Mouse (Mus musculus) embryonic facial prominence, embryonic 12.5 days (tissue): Measurements from ENCODE around the gene Angptl8. TPM values are rescaled to one million over a fixed set of nuclear protein-coding genes. Genes with fewer than 3 reads are reported as not detected.

Source experiments
- ATAC-seq: fragments of 200-750 bp; cut with Nextera tagmentation; 2 replicates; pipeline ENCODE4 v1.8.0; 2017; ENCODE audit not compliant: insufficient number of reproducible peaks, insufficient read depth, low FRiP score, low TSS enrichment
- H3K27ac ChIP-seq: fragments of 300-500 bp; sonication (generic); 2 replicates; pipeline ENCODE4 v1.5.1; 2016; ENCODE audit warnings: mild to moderate bottlenecking
- H3K27me3 ChIP-seq: fragments of 300-500 bp; sonication (generic); 2 replicates; pipeline ENCODE4 v1.6.1; 2016; ENCODE audit warnings: mild to moderate bottlenecking, moderate library complexity
- H3K36me3 ChIP-seq: fragments of 300-500 bp; sonication (generic); 2 replicates; pipeline ENCODE4 v1.6.1; 2016; ENCODE audit warnings: mild to moderate bottlenecking
- H3K4me1 ChIP-seq: fragments of 300-500 bp; sonication (generic); 2 replicates; pipeline ENCODE4 v1.6.1; 2016
- H3K4me2 ChIP-seq: fragments of 300-500 bp; sonication (generic); replicated peaks from 2 replicates; pipeline ENCODE4 v1.6.1; 2016; ENCODE audit warnings: mild to moderate bottlenecking, moderate library complexity
- H3K4me3 ChIP-seq: fragments of 300-500 bp; sonication (generic); 2 replicates; pipeline ENCODE4 v1.5.1; 2016; ENCODE audit warnings: mild to moderate bottlenecking
- H3K9ac ChIP-seq: fragments of 300-500 bp; sonication (generic); 2 replicates; pipeline ENCODE4 v1.6.1; 2016; ENCODE audit warnings: mild to moderate bottlenecking, moderate library complexity
- H3K9me3 ChIP-seq: fragments of 300-500 bp; sonication (generic); 2 replicates; pipeline ENCODE4 v1.6.1; 2016; ENCODE audit warnings: mild to moderate bottlenecking, moderate library complexity
- WGBS: fragments of 180-500 bp; shearing (Covaris S2); methylation state at CpG from one replicate; pipeline ENCODE4 v1.1.7; 2016; 5-methylcytosine and 5-hydroxymethylcytosine counted together
- polyA plus RNA-seq: library from polyadenylated mRNA; unstranded; fragments of >200 nt; fragmentation: Nextera tagmentation; extraction: Ambion mirVana; gene quantifications from 2 replicates; pipeline ENCODE4 v1.2.1, GENCODE M21; 2016

Gene Angptl8
- polyA plus RNA-seq, 1 experiment from 2014 or later, result 0.96 TPM

DNA sequence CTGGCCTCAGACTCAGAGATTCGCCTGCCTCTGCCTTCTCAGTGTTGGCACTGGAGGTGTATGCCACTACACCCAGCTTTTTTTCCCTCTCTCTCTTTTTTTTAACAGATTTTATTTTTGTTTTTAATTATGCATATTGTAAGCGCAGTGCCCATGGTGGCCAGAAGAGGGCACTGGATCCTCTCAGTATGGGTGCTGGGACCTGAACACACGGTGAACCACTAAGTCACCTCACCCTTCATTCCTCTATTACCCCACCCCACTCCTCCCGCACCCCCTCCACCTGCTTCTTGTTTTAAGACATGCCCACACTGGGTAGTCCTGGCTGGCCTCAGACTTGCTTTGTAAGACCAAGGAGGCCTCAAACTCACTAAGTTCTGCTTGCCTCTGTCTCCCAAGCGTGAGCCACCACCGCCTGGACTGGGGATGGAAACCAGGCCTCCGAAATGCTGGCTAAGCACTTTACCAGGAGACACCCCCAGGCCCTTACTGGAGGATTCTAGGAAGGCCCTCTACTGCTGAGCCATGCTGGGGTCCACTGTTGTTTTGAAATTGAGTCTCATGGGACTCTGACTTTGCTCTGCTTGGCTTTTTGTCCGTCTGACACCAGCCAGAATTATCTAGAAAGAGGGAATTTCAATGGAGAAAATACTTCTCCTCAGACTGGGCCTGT lies 4.9 kb downstream of the Angptl8 start:
- Histone ChIP-seq H3K4me3 (no peak overlapping the region), H3K4me2 (no peak overlapping the region), H3K9ac (no peak overlapping the region), H3K27ac (no peak overlapping the region), H3K27me3 (no peaks in the 10 kb centered on the region), H3K4me1 (no peaks in the 10 kb centered on the region), H3K36me3 (peaks cover 59% of the 10 kb centered on the region), H3K9me3 (no peaks in the 10 kb centered on the region)
- 59% methylated on average over 8 of the region's 8 CpGs for WGBS
- ATAC-seq, result no peak

- Histone ChIP-seq H3K27me3 (no peaks in the 10 kb centered on the region), H3K9me3 (no peaks in the 10 kb centered on the region), H3K4me2 (no peak overlapping the region), H3K27ac (no peak overlapping the region), H3K36me3 (peaks cover 58% of the 10 kb centered on the region), H3K4me1 (peaks cover 4% of the 10 kb centered on the region), H3K9ac (no peak overlapping the region), H3K4me3 (no peak overlapping the region)
- WGBS, result 91% methylated on average over 6 of the region's 6 CpGs
- no peak for ATAC-seq
Measured at GRCm38 (mm10) chr9:21841340-21841739, 6.0 kb downstream of the Angptl8 start.

- no peak for ATAC-seq
- WGBS, result 46% methylated on average over 5 of the region's 5 CpGs
- Histone ChIP-seq H3K27ac (no peak overlapping the region), H3K27me3 (no peaks in the 10 kb centered on the region), H3K4me2 (no peak overlapping the region), H3K36me3 (peaks cover 49% of the 10 kb centered on the region), H3K9ac (no peak overlapping the region), H3K4me3 (no peak overlapping the region), H3K4me1 (peaks cover 14% of the 10 kb centered on the region), H3K9me3 (no peaks in the 10 kb centered on the region)
Measured at GRCm38 (mm10) chr9:21842391-21842790, 7.1 kb downstream of the Angptl8 start.

- no peak overlapping the region for H3K27ac ChIP-seq
- H3K4me3 ChIP-seq, result no peak overlapping the region
- ATAC-seq, result no peak
- no peak overlapping the region for H3K9ac ChIP-seq
- peaks cover 42% of the 10 kb centered on the region for H3K36me3 ChIP-seq
- WGBS, result 78% methylated on average over 6 of the region's 6 CpGs
- H3K4me1 ChIP-seq, result peaks cover 21% of the 10 kb centered on the region
- no peaks in the 10 kb centered on the region for H3K9me3 ChIP-seq
- H3K27me3 ChIP-seq, result no peaks in the 10 kb centered on the region
- no peak overlapping the region for H3K4me2 ChIP-seq
Measured at GRCm38 (mm10) chr9:21843086-21843485, 7.8 kb downstream of the Angptl8 start.

GRCm38 (mm10) chr9:21845381-21846080 lies 10.2 kb downstream of the Angptl8 start:
- ATAC-seq, result no peak
- Histone ChIP-seq H3K4me1 (peaks cover 29% of the 10 kb centered on the region), H3K27me3 (no peaks in the 10 kb centered on the region), H3K9me3 (no peaks in the 10 kb centered on the region), H3K36me3 (peaks cover 28% of the 10 kb centered on the region), H3K9ac (0 out of 2 replicates have a peak overlapping the region, but pooled peaks have one; percentile 24), H3K4me3 (no peak overlapping the region), H3K27ac (no peak overlapping the region), H3K4me2 (no peak overlapping the region)
- 39% methylated on average over 14 of the region's 14 CpGs for WGBS

DNA sequence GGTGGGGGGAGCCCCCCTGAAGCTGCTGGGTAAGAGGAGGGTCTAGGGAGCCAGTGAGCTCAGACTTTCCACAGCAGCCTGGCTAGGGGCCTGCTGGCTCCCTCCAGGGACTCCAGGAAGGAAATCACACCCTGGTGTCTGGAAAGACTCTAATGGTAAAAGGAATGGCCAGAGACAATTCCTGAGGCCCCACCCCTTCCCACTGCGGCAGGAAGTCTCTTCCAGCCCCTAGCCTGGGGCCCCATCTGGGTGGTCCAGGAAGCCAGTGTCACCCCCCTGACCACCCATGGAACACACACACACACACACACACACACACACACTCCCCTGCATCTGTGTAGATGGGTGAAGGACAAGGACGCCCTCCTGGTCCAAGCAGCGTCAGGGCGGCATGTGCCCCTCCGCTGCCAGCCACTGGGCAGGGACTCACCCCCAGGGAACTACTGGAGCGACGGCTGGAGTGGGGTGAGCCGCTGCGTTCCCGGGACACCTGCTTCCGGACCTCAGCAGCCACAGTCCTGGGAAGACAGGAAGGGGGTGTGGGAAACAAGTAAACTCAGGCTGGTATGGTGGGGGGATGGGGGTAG lies 11.5 kb downstream of the Angptl8 start:
- Histone ChIP-seq H3K27me3 (no peaks in the 10 kb centered on the region), H3K9ac (peak overlapping the region; percentile 38), H3K9me3 (no peaks in the 10 kb centered on the region), H3K4me3 (peak overlapping the region; percentile 13; the same call in 1 of the 2 replicates), H3K4me2 (peak overlapping the region; percentile 39), H3K4me1 (peaks cover 36% of the 10 kb centered on the region), H3K27ac (peak overlapping the region; percentile 84), H3K36me3 (peaks cover 28% of the 10 kb centered on the region)
- WGBS, result 3% methylated on average over 11 of the region's 11 CpGs
- 0 out of 2 replicates have a peak, but pooled peaks have one; percentile 42 for ATAC-seq

- Histone ChIP-seq H3K9me3 (no peaks in the 10 kb centered on the region), H3K27me3 (no peaks in the 10 kb centered on the region), H3K9ac (peak overlapping the region; percentile 38), H3K4me2 (peak overlapping the region; percentile 39), H3K4me3 (no peak overlapping the region), H3K27ac (peak overlapping the region; percentile 84), H3K36me3 (peaks cover 25% of the 10 kb centered on the region), H3K4me1 (peaks cover 40% of the 10 kb centered on the region)
- 23% methylated on average over 3 of the region's 3 CpGs for WGBS
- ATAC-seq, result no peak
Measured at GRCm38 (mm10) chr9:21847425-21847824, 12.1 kb downstream of the Angptl8 start.

GRCm38 (mm10) chr9:21847926-21848325 lies 12.6 kb downstream of the Angptl8 start:
- H3K4me2 ChIP-seq, result peak overlapping the region; percentile 39
- H3K9ac ChIP-seq, result peak overlapping the region; percentile 38; the same call in 1 of the 2 replicates
- H3K4me1 ChIP-seq, result peaks cover 40% of the 10 kb centered on the region
- no peak for ATAC-seq
- no peaks in the 10 kb centered on the region for H3K27me3 ChIP-seq
- no peaks in the 10 kb centered on the region for H3K9me3 ChIP-seq
- 22% methylated on average over 10 of the region's 10 CpGs for WGBS
- no peak overlapping the region for H3K4me3 ChIP-seq
- H3K27ac ChIP-seq, result peak overlapping the region; percentile 84
- H3K36me3 ChIP-seq, result peaks cover 20% of the 10 kb centered on the region; the same call in 1 of the 2 replicates

- Histone ChIP-seq H3K9ac (no peak overlapping the region), H3K9me3 (no peaks in the 10 kb centered on the region), H3K27me3 (no peaks in the 10 kb centered on the region), H3K36me3 (peaks cover 8% of the 10 kb centered on the region; the same call in 1 of the 2 replicates), H3K4me3 (no peak overlapping the region), H3K4me1 (peaks cover 40% of the 10 kb centered on the region), H3K27ac (no peak overlapping the region), H3K4me2 (no peak overlapping the region)
- 54% methylated on average over 7 of the region's 7 CpGs for WGBS
- no peak for ATAC-seq
Measured at GRCm38 (mm10) chr9:21849691-21850677, 14.7 kb downstream of the Angptl8 start.

DNA sequence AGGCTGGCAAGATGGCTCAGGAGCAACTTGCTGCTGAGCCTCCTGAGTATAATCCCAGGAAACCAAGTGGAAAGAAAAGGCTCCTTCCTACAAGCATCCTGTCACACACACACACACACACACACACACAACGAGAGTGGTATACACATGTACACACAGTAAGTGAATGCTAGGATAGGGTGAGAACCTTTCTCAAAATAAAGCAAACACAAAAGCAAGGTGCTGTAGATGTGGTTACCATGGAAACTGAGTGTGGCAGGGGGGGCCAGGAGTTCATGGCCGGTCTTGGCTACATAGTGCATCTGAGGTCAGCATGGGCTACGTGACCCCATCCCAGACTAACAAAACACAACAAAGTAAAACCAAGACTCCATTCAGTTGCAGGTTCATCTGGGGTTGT lies 15.8 kb downstream of the Angptl8 start:
- no peak for ATAC-seq
- WGBS, result 69% methylated on average over 3 of the region's 3 CpGs
- H3K36me3 ChIP-seq, result no peaks in the 10 kb centered on the region
- no peak overlapping the region for H3K9ac ChIP-seq
- no peak overlapping the region for H3K27ac ChIP-seq
- 0 out of 2 replicates have a peak overlapping the region, but pooled peaks have one; percentile 5 for H3K4me3 ChIP-seq
- peaks cover 36% of the 10 kb centered on the region for H3K4me1 ChIP-seq
- H3K9me3 ChIP-seq, result no peaks in the 10 kb centered on the region
- H3K4me2 ChIP-seq, result no peak overlapping the region
- no peaks in the 10 kb centered on the region for H3K27me3 ChIP-seq
